Mouse (Mus musculus) retina, adult 2 months (tissue): ENCODE results near the gene Ache.

ENCODE experiments used
- DNase-seq: peaks from one replicate; pipeline ENCODE4 v3.0.0-alpha.2; 2012; ENCODE audit warnings: low read depth, low spot score

Gene Ache

GRCm38 (mm10) chr5:137334317-137334716, 47.0 kb downstream of the Ache start:
- DNase-seq, result no peak

GRCm38 (mm10) chr5:137335066-137335465, 47.7 kb downstream of the Ache start:
- no peak for DNase-seq

GRCm38 (mm10) chr5:137337190-137337589, 49.9 kb downstream of the Ache start:
- no peak for DNase-seq

GRCm38 (mm10) chr5:137338256-137338655, 50.9 kb downstream of the Ache start:
- DNase-seq, result peak; percentile 85

GRCm38 (mm10) chr5:137338663-137339289, 51.5 kb downstream of the Ache start:
- DNase-seq, result no peak

- no peak for DNase-seq
These were observed 52.1 kb downstream of the Ache start for GRCm38 (mm10) chr5:137339290-137339979.

- no peak for DNase-seq
These were observed 52.9 kb downstream of the Ache start for GRCm38 (mm10) chr5:137340222-137340621.

GRCm38 (mm10) chr5:137342407-137343012, 55.2 kb downstream of the Ache start:
- DNase-seq, result no peak

- DNase-seq, result no peak
These were observed 56.1 kb downstream of the Ache start for GRCm38 (mm10) chr5:137343412-137343811.

- DNase-seq, result no peak
These were observed 56.5 kb downstream of the Ache start for GRCm38 (mm10) chr5:137343869-137344268.
